Mouse (Mus musculus) ovary, adult 18-20 months (tissue): ENCODE results near the gene Abhd6.

Experiments used
- DNase-seq: peaks from one replicate; pipeline ENCODE4 v3.0.0; 2022; ENCODE audit warnings: low spot score, mixed read lengths

Abhd6 gene

DNA sequence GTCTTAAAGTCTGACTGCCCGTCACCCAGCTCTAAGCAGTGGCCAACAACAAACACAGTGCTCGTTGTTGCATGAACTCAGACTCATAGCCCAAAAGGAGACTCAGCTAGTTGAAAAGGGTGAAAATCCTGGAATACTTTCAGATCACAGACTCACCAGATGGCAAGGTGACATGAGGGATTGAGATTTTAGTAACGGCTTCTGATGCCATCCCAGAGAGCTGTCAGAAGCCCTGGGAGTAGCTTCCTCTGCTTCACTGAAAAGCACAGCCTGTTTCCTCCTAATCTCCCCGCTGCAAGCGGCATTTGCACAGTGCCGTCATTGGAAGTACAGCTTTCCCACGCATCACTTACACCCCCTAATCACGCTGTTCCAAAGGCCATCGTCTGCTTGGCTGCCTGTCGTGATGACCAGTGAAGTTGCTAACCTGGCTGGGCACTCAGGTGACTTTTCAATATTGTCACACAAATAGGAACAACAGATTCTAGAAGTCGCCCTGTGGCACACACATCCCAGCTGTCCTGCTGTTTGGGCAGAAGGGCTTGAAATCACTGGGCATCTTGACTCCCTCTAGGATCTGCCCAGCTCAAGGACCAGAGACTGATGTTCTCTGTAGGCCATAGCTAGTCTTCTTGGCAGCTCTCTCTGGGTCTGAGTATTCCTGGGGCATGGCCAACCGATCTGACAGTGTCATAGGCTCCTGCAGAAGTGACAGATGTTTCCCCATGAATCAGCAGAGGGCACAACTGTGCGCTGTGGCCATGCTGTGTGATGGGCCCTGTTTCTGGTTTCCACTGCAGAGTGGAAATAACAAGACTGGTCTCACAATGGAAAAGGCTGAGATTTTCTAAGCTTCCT is 29.6 kb downstream of the Abhd6 start:
- no peak for DNase-seq

DNA sequence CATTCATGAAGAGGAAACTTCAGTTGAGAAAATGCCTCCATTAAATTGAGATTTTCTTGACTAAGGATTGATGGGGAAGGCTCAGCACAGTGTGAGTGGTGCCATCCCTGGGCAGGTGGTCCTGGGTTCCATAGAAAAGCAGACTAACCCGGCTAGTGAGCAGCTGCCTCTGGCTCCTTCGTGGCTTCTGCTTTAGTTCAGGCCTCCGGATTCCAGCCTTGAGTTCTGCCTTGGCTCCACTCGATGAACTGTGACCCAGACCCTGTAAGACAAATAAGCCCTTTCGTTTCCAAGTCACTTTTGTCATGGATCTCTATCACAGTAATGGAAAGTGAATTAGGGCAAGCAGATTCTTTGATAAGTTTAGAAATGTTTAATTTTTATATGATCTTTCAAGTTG is 31.9 kb downstream of the Abhd6 start:
- no peak for DNase-seq

DNA sequence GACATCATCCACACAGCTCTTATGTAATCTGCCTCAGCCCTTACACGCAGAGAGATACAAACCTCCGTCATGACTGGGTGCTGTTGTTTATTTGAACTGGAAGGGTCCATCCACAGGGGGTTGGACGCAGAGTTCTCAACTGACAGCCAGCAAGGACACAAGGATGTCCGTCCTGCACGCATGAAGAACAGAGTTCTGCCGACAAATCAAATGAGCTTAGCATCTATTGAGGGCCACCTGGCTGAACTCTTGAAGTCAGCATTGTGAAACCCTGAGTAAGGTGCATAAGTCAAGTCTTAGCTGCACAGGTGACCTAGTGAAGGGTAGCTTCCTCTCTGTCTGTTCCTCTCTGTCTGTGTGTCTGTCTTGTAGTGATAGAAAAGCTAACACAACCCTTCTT is 33.2 kb downstream of the Abhd6 start:
- DNase-seq = no peak

DNA sequence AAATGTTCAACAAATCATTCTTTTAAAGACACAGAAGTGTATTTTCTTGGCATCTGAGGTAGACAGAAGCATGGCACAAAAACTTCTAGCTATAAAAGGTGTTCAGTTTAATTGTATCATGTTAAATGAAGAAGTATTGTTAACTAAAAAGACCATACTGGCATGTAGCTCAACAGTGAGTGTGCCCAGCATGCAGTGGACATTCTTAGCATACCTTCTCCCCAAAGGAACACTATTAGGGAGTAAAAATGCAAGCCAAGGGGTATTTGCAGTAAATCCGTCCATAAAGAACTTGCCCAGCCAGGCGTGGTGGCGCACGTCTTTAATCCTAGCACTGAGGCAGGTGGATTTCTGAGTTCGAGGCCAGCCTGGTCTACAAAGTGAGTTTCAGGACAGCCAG is 33.7 kb downstream of the Abhd6 start:
- DNase-seq = no peak

DNA sequence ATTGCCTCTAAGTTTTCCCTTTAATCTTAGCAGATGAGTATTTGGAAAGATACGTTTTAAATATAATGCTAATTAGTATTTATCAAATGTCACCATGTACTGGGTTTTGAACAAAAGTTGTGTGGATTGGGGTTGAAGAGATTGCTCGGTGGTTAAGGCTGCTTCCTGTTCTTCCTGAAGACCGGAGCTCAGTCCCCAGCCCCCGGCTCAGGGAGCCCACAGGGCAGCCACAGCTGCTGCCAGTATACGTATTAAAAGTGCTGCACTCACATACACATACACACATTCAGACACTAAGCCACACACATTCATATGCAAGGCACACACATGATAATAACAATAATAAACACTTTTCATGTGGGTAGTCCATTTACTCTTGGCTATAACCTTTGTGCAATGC is 35.4 kb downstream of the Abhd6 start:
- no peak for DNase-seq

DNA sequence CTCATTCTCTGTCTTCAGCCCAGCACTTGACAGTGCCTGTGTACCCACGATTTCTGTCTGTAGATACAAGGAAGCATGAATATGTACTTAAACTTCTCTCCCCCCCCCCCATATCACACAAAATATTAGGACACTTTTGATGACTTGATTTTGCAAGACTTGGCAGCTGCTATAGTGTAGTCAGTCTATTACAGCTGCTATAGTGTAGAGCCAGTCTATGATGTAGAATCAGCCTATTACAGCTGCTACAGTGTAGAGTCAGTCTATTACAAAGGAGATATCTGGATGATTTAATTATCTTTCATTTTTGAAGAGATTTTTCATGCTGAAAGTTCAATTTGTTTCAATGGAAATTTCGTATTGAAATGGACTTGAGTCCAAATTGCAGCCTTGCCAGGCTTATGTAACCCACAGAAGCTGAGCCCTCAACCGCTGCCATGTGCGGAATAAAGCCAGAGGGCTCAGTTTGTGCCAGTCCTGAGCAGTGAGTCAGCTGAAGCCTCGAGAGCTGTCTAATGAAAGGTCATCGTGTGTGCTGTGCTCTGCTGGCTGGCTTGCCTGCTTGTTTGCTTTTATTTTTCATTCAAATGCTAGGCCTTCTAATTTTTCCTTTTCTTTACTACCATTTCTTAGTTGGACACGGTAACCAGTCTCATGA is 36.2 kb downstream of the Abhd6 start:
- peak; percentile 57 for DNase-seq

DNA sequence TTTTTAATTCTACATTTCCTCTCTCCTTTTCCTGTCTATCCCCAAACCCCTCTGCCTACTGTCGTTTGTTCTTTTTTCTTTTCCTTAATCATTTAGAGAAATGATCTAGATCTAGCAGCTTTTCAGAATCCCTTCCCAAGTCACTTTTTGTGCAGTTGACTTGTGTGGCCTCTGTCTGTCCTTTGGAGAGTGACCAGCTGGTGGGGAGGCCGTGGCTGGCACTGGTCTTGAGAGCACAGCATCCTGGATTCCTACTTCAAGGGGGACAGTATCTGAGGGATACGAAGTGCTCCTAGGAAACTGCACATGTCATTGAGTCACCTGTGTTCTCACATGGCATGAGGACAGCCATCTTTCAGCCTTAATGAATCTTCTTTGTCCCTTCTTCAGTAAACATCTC is 37.5 kb downstream of the Abhd6 start:
- DNase-seq = no peak

DNA sequence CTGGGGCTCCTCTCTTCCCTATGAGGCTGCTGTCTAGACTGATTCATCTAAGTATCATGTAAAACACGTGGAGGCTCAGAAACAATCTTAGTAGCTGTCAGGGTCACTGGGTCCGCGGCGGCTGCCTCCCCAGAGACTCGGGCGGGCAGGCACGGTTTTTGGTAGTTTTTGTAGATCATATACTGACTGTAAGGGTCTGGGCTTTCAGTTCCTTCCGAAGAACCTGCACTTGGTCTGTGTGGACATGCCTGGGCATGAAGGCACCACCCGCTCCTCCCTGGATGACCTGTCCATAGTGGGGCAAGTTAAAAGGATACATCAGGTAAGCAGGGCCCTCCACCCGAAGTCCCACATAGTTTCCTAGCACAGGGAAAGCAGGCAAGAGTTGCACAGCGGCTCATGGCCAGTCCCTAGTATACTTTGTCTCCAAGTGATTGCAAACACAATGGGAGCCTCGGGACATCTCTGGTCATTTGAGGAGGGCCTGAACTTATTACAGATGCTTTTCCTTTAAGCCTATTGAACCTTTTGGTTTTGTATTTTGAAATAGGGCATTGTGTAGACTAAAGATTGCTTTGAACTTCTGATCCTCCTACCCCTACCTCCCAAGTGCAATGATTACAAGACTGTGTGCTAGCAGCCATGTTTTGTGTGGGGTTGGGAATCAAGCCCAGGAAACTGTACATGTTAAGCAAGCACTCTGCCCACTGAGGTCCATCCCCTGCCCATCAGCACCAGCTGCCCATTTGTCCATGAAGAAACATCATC is 38.4 kb downstream of the Abhd6 start:
- no peak for DNase-seq

DNA sequence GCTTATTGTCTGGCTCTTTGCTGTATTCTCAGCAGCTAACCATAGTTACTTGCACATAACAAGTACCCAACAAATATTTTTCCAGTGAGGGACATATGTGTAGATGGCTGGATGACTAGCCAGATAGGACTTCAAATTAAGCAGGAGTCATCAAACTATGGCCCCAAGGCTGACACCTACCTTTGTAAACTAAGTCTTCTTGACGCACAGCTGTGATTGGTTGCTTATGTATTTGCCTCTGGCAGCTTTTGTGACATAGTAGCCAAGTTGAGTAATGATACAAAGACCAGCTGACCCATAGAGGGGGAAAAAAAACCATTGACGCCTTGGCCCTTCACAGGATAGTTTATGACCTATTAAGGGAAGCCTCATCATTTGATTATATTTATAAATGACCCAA is 39.4 kb downstream of the Abhd6 start:
- no peak for DNase-seq

DNA sequence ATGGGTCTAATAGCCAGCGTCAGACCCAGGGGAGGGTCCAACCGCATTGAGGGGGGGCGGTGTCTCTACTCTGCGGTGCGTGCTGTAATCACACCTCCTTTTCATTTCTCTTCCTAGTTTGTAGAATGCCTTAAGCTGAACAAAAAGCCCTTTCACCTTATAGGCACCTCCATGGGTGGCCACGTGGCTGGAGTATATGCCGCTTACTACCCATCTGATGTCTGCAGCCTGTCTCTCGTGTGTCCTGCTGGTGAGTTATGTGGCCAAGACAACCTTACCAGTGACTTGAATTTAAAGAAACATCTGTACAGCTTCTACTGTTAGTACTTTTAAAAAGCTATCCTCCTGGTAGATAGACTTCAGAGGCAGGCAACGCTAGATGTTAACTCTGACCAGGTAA is 39.9 kb downstream of the Abhd6 start:
- no peak for DNase-seq

DNA sequence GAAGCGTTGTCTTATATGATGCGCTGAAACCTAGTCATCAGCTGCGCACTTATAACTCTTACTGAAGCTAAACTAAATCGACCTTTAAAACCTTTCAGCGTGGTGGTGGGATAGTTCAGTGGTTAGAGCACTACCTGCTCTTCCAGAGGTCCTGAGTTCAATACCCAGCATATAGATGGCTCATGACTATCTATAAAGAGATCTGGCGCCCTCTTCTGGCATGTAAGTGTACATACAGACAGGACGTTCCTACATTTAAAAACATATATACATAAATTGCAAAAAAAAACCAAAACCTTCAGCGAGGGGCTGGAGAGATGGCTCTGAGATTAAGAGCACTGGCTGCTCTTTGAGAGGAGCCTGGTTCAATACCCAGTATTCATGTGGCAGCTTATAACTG is 41.6 kb downstream of the Abhd6 start:
- DNase-seq = no peak

DNA sequence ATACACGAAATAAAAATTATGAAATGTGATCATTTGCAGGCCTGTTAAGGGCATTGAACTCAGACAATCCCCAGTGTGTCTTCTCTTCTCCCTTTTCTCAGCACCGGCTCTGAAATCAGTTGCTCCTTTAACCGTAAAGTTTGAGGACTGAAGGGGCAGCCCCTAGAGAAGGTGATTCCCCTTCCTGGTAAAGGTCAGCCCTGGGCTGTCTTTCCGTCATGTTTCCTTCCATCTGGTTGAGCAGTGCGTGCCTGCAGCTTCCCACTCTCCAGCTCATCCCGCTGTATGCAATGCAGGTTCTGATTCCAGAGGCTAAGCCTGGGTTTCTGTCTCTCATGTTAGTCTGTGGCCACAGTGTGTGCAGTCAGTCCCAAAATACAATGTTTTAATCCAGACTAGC is 42.1 kb downstream of the Abhd6 start:
- DNase-seq = no peak

DNA sequence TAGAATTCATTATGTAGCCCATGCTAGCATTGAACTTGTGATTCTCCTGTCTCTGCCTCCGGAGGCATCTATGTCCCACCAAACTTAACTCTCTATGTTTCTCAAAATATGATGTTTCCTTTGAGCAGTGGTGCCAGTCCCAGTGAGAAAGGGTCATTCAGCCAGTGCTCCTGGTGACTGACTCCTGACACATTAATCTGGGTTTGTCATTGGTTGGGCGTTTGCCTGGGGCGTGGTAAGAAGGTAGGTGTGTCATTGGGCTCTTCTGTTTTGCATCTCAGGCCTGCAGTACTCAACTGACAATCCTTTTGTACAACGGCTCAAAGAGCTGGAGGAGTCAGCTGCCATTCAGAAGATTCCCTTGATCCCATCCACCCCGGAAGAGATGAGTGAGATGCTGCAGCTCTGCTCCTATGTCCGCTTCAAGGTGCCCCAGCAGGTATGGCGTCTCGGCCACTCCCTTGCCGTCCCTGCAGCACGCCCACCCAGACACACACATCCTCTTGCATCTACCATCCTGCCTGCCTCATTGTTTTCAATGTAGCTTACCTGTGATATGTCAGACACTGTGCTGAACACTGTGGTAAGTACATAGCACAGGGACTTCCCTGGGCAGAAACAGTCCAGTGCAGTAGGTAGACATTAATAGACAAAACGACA is 42.6 kb downstream of the Abhd6 start:
- DNase-seq = no peak

DNA sequence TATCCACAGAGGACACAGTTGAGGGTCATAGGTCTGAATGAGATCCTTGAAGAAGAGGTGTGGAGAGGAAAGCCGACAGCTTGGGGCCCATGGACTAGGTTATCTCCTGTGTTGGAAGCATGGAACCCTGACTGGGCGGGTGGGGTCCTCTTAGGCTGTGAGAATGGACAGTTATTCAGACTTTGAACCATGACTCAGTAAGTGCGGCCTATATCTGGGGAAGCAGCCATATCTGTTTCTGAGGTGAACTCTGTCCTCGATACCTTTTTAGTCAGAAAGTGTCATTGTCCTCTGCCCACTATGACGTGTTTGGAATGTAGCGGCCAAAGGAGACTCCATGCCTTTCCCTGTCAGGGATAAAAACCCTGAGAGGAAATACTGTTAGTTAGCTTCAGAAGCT is 44.1 kb downstream of the Abhd6 start:
- no peak for DNase-seq

DNA sequence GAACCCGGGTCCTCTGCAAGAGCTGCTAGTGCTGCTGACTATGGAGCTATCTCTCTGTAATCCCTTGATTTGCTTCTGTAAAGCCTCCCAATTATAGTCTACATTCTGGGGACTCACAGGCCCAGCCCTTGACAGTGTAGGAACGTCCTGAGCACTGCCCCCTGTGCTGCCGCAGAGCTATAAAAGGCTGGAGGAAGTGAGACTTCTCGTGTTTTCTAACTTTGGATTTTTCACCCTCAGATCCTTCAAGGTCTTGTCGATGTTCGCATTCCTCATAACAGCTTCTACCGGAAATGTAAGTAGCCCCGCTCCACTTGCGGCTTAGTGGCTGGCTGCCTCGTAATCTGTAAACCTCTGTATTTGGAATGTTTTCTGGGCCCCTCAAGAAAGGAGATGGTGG is 46.6 kb downstream of the Abhd6 start:
- DNase-seq = no peak

DNA sequence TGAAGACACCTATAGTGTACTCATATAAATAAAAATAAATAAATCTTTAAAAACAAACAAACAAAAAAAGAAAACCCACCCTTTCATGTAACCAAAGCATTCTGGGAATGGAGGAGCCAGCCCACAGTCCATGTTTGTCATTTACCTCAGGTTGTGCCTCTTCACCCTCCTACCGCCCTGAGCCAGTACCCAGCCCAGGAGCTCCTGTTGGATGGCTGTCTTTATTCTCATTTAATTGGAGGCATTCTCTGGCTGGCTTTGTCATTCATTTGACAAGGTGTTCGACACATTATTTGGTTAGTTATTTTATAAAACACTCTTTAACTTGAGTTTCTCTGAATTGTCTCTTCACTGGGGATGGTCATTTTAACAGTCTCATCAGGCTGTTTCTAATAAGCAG is 49.2 kb downstream of the Abhd6 start:
- no peak for DNase-seq

DNA sequence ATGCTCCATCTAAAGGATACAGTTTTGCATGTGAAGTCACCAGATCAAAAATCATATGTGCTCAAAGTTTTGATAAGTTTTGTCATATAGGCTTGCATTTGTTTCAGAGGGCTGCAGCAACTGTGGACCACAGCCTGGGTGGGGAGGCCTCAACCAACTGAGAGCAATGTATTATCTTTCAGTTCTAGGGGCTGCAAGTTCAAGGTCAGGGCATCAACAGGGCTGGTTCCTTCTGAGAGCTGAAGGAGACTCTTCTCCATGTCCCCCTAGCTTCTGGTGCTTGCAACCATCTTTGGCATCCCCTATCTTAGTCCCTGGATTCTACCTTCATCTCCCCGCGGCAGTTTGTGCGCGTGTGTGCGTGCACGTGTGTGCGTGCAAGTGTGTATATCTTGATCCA is 50.0 kb downstream of the Abhd6 start:
- no peak for DNase-seq

DNA sequence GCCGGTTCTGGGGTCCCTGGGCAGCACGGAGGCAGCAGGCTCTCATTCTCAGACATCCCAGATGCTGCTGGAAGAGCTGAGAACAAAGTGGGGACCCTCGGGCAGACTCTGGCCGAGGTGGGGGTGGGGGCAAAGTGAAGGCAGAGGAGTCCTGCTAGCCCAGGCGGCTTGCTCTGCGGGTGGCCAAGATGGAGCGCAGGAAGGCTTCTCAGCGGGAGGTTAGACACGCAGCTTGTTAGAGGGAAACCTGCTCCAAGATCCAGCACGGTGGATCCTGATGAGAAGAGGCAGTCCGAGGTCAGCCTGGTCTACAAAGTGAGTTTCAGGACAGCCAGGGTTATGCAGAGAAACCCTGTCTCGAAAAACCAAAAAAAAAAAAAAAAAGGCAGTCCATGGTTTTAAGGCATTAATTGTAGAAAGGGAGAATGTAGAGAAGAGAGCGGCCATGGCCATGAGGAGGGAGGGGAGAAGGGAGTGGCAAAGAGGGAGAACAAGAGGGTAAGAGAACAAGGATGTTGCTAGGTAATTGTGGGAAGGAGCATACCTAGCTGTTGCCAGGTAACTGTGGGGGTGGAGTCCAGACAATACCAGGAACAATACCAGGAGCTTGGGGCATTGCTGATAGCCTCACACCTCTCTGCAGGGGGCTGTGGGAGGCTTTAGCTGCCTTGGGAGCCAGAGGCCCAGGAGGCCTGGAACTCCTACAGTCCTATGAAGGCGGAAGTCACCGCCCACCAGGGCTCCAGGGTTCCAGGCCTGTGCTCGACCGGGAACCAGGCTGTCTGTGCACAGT is 51.8 kb downstream of the Abhd6 start:
- peak; percentile 52 for DNase-seq

DNA sequence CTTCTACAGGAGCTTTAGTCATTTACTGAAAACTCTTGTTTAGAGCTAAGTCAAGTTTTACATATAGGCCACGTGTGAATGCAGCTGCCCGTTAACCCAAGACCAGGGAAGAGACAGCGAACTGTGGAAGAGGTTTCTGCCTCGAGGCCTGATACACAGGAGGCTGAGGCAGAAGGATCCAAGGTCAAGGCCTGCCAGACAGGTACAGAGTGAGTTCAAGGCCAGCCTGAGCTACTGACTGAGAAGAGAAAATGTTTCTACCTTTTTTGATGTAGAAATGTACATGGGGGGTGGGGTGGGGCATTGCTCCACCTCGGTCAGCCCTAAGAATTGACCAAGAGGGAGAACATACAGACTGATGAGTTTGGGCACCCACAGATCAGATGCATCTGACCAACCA is 53.4 kb downstream of the Abhd6 start:
- no peak for DNase-seq

DNA sequence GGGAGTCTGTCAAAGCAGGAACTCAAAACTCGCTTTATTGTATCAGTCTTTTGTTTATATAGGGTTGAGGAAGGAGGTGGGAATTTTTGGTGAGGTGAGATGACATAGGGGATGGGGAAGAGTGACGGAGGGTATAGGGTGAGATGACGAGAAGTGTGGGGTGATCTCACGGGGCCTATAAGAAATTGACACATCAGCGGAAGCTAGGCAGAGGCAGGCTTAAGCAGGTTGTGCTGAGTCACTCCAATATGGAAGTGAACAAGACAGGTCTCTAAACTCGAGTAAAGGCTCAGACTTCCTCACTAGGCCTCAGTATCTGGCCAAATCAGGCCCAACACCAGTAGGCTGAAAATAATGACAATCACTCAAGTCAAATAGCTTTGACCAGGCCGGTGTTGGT is 57.2 kb downstream of the Abhd6 start:
- DNase-seq = no peak

DNA sequence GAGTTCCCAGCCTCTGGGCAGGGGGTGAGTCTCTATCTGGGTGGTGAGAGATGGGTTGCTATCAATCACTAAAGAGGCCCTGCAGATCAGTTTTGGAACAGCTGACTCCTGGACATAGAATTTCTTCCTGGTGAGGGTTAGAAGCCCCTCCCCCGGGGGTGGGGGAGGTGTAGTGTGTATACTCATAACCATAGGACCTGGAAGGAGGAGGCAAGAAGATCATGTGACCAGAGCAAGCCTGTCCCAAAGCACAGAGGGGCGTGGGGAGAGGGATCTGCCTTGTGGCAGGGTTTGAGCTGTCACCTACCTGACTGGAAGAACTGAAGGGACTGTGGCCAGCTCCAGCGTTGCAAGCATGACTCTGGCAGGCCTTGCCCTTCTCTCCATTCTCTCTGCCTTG is 59.4 kb downstream of the Abhd6 start:
- DNase-seq = no peak
